Mouse (Mus musculus): ENCODE results near the gene Emilin3.

Gene Emilin3

DNA sequence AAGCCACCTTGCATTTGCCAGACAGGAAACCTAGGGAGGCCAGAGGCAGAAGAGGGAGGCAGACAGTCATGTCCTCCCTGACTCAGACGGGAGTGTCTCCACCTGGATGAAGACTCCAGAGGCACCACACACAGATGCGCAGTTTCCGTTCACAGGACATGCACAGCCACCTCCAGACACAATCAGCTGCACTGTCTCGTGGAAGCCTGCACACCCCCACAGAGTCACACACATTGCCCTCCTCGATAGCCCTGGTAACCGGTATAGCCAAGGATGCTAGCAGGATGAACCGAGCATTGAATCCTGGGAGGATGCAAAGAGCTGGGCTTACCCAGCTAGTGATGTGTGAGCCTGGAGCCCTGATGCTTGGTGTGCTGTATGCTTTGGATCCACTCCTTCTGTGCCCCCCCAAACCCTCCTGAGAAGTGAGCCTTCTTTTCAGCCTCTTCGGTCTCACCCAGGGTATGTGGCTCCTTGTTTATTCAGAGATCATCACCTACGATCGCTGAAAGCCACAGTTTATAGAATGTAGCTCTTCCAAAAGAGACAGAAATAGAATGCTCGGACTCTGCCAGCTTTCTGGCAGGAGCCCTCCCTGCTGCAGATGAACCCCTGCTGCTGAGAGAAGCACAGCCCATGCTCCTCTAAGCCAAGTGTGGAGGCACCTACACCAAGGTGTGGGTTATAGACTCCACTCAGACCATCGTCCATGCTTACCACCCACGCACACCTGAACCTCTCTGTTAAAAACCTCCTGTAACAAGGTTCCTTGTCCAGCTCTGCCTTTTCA lies 3.9 kb upstream of the Emilin3 start:
- peak; percentile 78 for DNase-seq

DNA sequence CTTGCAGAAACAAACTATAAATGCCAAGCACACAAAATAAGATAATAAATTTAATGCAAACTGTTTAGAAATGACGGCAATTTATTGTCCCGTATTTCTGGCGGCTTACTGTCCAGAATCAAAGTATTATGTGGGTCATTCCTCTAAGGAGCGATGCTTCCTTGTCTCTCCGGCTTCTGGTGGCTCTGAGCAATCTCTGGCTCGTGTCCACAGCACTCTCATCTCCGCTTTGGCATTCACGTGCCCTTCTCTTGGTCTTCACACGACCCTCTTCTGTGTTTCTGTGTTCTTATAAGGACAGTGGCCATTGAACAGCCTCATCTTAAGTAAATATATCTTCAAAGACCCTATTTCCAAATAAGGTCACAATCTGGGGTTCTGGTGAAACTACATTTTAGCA lies 2.5 kb upstream of the Emilin3 start:
- no peak for DNase-seq

DNA sequence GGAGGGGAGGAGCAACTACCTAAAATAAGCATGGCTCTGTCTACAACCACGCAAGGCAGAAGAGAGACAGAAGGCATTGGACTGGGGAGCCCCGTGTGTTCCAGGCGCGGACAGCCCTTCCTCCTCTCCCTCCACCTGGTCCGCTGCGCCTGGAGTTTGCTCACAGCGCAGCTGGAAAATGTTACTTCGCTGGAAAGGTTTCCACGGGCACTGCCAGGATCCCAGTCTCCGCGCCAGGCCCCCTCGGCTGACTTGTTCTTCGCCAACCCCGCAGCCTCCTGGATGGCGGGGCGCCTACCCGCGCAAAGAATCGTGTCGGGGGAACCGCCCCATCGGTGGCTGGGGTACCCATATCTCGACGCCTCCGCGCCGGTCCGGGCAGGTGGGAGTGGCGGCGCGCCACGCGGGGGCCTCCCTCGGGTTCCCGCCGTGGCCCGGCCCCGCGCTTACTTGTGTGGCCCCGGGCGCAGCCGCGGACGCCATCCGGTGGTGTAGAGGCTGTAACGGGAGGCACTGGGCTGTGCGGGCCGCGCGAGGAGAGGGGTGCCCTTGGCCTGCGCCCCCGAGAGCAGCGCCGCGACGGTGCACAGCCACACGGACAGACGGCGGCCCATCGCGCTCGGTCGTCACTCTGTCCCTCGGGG lies 448 bp downstream of the Emilin3 start:
- DNase-seq, result peak; percentile 62

DNA sequence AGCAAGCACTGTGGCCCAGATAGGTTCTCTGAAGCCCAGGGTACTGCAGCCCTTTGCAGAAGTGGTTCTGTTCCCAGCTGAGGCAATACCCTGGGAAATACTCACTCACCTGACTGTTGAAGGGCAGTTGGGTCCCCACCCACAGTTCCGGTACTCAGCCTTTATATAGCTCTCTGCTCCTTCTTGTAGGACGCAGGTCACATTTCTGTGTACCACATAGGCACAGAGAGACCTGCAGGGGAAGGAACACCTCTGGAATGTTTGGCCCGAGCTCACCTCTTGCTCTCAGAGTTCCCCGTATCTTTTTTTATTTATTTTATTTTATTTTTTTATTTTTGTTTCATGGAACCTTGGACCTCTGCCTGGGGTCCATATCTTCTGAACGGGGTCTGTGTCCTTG lies 1.5 kb downstream of the Emilin3 start:
- DNase-seq, result no peak

DNA sequence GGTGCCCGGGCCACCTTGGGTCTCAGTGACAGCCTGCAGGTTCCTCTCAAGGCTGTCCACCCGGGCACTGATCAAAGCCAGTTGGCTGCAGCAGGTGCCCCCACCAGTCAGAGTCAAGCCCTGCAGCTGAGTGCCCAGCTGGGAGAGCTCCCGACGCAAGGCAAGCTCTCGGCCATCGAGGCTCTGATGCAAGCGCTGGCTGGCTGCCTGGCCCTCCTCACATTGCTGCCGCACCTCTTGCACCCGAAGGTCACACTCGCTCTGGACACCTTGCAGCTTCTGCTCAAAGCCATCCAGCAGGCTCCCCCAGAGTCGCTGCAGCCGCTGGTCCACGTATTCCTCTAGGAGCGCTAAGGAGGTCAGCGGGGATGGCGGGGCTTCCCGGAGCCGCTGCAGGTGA lies 3.5 kb downstream of the Emilin3 start:
- DNase-seq, result peak; percentile 59

DNA sequence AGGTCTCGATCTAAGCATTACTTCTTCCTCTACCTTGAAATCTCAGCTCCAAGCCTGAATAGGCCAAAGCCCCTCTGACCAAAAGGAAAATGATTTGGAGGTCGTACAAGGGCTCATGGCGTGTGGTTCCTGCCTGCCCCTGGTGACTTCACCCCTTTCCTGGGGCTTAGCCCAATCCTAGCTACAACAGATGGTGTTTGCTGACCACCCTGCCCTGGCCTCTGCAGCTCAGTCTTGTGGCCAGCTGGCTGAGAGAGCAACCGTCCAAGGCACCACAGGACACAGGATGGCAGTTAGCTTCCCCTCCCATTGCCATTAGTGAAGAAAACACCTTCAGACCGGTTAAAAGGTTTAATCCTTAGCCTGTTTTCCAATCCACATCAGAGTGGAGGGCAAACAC lies 6.0 kb downstream of the Emilin3 start:
- peak; percentile 92 for DNase-seq

DNA sequence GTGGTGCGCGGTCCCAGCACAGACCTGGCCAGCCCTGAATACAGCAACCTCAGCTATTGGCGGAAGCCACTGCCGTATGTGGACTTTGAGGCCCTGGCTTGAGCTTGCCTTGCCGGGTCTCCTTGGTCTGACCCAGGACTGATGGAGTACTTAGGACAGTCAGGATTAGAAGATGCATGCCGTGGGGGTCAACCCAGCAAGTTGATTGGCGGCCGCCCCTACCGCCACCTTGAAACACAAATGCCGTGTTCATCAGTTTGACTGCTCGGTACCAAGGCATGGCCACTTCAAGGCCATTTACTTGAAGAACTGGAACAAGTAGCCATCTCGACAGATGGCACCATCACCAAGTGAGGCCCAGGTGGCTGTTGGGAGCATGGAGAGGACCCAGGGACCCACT lies 6.8 kb downstream of the Emilin3 start:
- peak; percentile 54 for DNase-seq

DNA sequence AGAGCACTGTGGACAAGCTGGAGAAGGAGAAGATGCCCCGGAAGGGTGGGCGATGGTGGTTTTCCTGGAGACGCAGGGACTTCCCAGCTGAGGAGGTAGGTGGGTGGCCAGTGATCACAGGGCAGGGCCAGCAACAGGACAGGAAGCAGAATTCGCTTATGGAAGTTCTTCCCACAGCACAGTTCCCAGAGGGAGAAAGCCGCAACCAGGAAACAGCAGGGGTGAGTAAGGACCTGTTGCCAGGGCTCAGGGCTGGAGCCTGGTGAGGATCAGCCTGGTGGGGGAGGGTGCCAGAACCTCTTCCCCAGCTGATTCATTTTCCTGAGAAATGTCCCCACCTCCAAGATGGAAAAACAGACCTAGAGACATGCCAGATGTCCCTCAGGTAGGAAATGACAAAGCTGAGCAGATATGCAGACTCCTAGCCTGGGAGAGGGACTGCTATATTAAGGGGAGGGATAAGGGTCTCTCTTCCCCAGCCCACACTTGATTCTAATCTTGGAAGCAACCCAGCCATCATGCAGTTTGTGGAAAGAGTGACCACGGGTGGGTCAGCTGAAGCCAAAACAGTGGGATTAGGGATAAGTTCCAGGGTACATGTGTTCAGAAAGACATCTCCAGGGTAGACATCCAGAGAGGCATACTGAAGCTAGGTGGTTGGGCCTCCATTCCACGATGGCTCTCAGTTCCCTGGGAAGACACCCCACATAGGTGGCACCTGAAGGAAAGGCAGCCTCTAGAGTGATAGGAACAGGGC lies 10.3 kb downstream of the Emilin3 start:
- no peak for DNase-seq

DNA sequence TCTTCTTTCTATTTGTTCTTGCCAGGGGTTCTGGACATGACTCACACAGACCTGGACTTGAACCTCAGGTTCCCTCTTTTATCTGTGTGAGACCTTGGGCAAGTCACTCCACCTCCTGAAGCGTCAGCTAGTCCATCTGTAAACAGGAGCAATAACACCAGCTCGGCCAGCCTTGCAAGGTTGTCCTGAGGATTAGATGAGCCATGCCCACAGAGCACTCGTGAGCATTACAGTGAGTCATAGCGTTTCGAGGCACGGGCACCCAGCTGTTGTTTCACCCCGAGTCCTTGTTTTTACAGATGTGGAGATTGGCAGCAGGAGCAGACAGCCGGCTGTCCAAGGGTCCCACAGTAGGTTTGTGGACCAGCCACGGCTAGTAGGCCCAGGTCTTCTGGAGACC lies 20.4 kb downstream of the Emilin3 start:
- DNase-seq, result no peak

DNA sequence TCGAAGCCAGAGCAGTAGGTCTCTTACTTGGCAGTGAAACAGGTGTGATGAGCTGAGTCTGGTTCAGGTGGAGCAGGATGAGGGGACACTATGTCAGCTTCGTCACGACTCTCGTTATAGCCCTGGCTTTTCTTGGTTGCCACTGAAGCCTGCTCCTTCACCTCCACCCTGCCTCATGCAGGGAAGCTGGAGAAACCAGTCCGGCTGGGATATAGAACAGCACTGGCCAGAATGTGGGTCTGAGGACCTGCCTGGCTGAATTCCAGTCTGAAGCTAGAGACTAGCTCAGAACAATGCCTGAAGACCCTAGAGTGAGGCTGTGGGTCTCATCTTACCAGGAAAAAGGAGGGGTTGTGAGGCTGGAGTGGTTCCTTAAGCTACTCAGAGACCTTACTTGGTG lies 21.1 kb downstream of the Emilin3 start:
- no peak for DNase-seq

DNA sequence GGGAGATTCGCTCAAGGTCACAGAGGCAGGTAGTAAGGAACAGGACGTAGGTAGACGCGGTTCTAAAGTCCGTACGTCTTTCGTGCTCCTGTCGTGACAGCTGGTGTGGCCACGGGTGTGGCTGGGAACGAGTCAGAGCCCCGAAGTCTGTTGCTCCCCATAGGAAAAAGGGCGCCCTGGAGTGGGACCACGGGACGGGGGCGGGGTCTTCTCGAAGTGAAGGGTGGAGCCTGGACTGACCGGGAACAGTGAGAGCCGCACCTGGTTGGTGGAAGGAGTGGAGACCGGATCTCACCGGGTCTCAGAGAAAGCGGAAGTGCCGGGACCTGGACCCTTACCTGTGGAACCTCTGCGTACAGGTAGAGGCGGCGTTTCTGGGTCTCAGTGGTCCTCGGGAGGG lies 24.3 kb downstream of the Emilin3 start:
- DNase-seq, result peak; percentile 48

DNA sequence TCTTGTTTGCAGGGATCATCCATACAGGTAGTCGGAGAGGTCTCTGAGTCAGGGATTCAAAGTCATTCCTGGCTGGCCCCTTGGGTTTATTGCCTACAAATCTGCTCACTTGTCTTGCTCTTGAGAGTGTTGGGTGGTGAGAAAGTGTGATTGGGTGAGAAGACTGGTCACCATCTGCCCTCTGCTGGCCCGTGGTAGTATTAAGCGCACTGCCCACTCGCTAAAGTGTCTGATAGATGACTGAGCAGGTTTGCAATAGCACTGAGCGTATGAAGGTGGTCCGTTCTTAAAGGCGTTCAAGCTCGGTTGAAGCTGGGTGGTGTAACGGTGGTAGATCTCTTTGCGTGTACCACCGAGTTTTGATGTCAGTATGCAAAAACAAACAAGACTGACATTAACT lies 24.8 kb downstream of the Emilin3 start:
- peak; percentile 84 for DNase-seq

DNA sequence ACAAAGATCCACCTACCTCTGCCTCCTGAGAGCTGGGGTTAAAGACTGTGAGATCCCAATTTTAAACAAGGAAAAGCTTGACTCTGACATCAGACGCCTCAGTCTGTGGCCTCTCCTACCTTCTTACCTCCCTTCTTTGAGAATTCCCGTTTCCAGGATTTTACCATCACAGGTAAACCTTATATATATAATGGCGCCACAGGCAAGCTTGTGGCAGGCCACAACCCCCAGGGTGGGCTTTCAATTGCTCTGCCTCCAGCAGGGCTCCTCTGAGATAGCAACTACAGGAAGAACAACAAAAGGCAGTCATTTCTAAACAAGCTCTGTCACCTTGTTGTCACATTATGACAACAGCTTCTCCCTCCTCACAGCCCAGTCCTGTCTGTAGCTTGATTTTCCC lies 25.9 kb downstream of the Emilin3 start:
- no peak for DNase-seq

DNA sequence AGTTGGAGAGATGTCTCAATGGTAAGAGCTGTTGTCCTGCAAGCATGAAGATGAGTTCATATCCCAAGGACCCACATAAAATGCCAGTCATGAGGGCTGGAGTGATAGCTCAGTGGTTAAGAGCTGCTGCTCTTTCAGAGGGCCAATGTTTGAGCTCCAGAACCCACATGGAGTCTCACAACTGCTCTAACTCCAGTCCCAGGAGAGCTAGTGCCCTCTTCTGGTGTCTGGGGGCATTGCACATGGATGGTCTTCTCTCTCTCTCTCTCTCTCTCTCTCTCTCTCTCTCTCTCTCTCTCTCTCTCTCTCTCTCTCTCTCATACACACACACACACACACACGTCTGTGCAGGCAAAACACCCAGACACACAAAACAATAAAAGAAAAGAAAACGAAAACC lies 27.3 kb downstream of the Emilin3 start:
- no peak for DNase-seq

DNA sequence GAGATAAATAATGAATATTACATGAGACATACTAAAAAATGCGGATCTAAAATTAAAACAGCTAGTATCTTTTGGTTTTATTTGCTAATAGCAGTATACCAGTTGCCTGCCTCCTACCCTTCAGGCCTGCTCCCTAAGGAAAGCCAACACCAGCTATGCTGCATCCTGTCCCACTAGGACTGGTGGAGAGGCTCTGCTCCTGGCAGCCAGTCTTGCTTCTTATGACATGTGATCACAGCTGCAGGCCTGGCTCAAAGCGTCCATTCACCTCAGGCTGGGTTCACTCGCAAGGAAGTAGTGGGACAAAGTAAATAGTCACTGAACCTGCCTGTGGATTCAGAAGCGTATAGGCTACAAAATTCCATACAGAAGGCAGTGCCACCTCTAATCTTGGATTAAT lies 28.2 kb downstream of the Emilin3 start:
- no peak for DNase-seq

DNA sequence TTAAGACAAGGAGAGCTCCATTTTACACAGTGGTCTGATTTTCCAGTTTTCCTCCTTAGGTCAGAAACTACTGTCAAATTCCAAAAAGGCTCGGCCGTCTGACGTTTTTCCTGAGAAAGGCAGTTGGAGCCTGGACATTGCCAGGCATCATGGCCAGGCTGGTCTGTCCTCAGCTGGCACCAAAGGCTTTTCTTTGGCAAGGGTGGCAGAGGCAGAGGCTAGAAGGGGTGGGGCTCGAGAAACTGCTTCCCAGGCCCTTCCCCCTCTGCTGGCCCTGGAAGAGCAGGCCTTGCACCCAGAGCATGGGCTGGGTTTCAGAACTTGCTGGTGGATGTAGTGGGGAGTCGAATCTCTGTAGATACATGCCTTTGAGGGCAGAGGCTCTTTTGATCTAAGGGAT lies 29.7 kb downstream of the Emilin3 start:
- peak; percentile 45 for DNase-seq

DNA sequence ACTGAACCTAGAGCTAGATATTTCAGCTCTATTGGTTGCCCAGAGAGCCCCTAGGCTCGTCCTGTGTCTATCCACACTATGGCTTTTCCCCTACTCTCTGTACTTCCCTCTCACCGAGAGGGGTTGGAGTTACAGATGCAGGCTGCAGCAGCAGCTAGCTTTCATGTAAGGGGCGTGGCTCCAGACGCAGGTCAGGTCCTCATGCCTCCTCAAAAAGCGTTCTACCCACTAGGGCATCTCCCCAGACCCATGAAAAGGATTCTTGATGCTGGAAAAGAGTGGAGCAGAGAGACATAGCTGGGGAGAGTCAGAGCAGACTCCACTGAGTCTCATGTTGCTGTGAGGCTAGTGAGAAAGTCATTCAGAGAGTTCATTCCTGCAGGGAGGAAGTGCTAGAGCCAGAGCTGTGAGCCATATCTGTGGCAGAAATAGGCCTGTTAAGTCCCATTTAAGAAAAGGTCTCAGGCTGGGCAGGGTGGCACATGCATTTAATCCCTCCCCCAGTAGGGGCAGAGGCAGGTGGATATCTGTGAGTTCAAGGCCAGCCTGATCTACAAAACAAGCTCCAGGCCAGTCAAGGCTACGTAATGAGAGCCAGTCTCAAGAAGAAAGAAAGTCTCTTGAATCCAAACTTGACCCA lies 30.5 kb downstream of the Emilin3 start:
- DNase-seq, result no peak

DNA sequence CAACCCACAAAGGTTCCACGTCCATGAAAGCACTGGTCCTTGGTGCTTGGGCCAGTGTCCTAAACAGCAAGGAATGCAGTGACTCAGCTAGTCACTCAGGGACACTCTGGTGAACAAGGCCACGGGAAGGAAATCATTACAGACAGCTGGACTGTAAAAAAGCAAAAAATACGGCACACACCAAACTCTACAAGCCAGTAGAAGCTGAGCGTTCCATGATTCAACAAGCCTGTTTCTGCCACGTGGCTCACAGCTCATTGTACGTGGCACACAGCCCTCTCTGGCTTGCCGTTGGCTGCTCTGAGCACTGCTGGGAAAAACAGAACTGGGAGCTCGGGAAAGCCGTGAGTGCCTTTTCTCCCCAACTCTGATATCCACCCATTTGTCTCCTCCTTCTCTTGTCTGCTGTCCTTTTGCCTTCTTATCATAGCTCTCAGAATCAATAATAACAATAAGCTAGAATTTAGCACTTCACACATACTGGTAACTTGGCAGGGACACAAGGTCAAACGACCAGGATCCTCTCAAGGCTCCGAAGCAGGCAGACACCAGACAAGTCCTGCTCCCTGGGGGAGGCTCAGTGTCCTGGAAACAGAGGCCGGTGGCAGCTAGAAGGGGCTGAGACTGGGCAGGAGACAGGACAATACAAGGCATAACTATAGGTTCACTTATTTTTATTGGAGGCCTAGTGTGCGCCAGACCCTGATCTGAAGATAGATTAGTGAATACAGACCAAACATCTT lies 31.5 kb downstream of the Emilin3 start, which contains the start of gene Lpin3:
Lpin3 (plus strand) TSS at position 218 of the 743 bp plus-strand sequence.
- no peak for DNase-seq

DNA sequence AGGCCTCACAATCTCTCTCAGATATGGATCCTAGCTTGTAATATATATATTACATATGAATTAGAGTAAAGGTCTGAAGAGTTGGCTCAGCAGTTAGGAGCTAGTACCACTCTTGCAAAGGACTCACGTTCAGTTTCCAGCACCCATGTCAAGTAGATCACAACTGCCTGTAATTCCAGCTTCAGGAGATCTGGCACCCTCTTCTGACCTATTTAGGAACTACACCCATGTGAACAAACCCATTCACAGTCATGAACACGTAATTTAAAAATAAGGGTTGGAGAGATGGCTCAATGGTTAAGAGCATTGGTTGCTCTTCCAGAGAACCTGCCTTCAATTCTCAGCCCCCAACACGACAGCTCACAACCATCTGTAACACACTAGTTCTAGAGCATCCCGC lies 36.0 kb downstream of the Emilin3 start:
- no peak for DNase-seq

DNA sequence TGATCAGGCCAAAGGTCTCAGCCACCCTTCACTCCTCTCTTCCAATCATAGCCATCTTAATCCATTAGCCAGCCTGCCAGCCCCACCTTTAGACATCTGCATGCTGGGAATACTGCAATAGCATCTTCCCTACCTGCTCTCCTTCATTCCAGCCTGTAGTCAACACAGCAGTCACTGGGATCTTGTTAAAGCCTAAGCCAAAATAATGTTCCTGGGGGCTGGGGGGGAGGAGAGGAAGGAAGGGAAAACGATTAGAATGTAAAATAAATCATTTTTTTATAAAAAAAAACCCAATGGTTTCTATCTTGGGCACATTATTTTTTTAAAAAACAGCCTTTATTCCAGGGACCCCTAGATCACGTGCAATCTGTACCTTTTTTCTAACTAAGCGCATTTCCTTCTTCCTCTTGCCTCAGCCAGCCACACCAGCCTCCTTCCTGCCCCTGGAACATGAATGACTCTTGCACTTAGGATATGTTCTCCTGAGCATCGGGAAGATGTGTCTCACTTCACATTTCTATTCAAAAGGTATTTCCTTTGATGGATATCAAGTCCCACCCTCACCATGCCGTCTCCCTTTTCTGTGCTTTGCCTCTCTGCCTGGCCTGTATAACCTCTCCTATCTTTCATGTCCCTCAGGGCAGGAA lies 37.8 kb downstream of the Emilin3 start:
- no peak for DNase-seq

DNA sequence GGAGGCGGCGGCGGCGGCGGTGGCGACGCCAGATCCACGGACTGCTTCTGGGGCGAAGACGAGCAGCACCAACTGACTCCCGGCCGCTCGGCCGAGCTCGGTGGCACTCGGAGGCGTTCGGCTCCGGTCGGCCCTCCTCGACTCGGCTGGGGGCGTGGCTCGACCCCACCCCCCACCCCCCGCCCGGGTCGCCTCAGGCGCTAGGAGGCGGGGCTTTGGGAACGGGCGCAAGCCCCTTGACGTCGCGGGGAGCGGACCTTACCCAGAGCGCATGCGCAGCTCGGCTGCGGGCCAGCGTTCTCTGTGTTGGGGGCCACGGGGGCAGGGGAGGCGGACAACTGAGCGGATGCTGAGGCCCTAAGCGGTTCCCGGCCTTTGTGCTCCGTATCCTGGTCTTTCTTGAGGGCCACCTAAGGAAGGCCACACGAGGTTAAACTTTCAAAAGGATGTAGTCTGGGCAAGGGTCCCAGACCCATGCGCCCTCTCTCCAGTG lies 39.2 kb downstream of the Emilin3 start, which contains the start of gene Zhx3:
Zhx3 (minus strand) TSS at position 109 of the 493 bp plus-strand sequence.
- DNase-seq, result peak; percentile 95

DNA sequence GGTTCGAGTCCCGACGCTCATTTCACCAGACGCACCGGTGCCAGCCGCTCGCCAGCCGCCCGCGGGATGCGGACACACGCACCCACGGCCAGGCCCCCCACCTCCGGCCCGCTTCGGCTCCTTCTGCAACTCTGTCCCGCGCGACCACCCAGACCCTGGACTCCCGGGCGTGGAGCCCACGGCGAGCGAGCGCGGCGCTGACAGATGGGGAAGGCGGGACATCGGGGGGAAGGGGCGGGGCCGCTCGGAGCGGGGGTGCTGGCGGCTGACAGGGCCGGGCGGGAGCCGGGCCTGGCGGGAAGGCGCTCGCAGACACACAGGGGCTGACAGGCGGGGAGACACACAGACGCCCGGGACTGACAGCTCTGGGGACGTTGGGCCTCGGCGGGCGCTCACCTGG lies 39.7 kb downstream of the Emilin3 start:
- no peak for DNase-seq

All from cerebellum, adult 9-11 months (tissue).